18 mouse cellular contexts compared by ENCODE assay signal in the genomic region with DNA sequence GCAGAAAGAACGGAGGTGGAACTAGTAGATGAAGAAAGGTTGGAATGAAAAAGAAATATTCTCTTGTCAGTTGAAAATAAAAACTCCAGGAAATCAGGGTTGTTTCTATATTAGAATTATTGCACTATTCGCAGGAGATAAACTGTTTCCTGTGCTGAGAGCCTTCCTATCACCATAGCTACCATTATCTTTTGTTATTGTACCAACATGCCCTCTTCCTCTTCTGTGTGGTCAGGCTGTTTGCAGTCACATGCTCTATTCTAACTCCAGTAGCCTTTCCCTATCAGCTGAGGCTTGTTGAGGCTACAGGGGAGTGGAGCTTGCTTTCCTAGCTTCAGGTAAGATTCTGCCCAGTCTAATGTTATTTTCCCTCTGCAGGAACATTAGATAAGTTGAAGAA.
DNase-seq lines count a peak whose midpoint lies in the region; ATAC-seq and TF ChIP-seq lines count a peak whose summit lies in the region.
"Had no signal": no experiment of that assay in that cellular context is flagged by ENCODE, and none has a peak within 500 bp of the region (broad histone marks: within the 10 kb centered on the region; RNA-seq: fewer than 3 reads in every experiment).

No protein-coding gene starts in this region.

- H3K9ac ChIP-seq in heart, postnatal 0 days (replicated peaks; ENCODE audit: low read depth, low read length), result no peak overlapping the region
- H3K9ac ChIP-seq in liver, embryonic 15.5 days, result no peak overlapping the region
- no peak overlapping the region for H3K9ac ChIP-seq in forebrain, embryonic 11.5 days (ENCODE audit: low read length)
- H3K9ac ChIP-seq: hindbrain, embryonic 14.5 days; limb, embryonic 13.5 days; midbrain, embryonic 13.5 days had no signal

- TF ChIP-seq CTCF in heart, postnatal 0 days (IDR thresholded peaks at IDR 0.05; ENCODE audit: low read depth), result no peak
- no peak for TF ChIP-seq CTCF in G1E (IDR thresholded peaks at IDR 0.05; ENCODE audit: low read depth, low read length)

- peaks cover 15% of the 10 kb centered on the region; the same call in 1 of the 2 replicates for H3K4me1 ChIP-seq in heart, postnatal 0 days (ENCODE audit: control insufficient read depth, insufficient read depth)
- H3K4me1 ChIP-seq in G1E (ENCODE audit: insufficient read depth, low read depth, low read length), result peaks cover 56% of the 10 kb centered on the region
- peaks cover 20% of the 10 kb centered on the region for H3K4me1 ChIP-seq in liver, embryonic 15.5 days (replicated peaks)
- no peaks in the 10 kb centered on the region for H3K4me1 ChIP-seq in forebrain, embryonic 11.5 days (replicated peaks; ENCODE audit: control insufficient read depth, insufficient read depth, low read length)
- H3K4me1 ChIP-seq: midbrain, embryonic 13.5 days had no signal

- no peaks in the 10 kb centered on the region for H3K9me3 ChIP-seq in heart, postnatal 0 days (replicated peaks; ENCODE audit: control insufficient read depth, low read length)
- H3K9me3 ChIP-seq in G1E (replicated peaks), result peaks cover 6% of the 10 kb centered on the region
- H3K9me3 ChIP-seq in liver, embryonic 15.5 days (replicated peaks), result no peaks in the 10 kb centered on the region
- H3K9me3 ChIP-seq in forebrain, embryonic 11.5 days (ENCODE audit: control insufficient read depth, low read length), result no peaks in the 10 kb centered on the region
- H3K9me3 ChIP-seq: limb, embryonic 13.5 days; midbrain, embryonic 13.5 days had no signal

- no peak overlapping the region for H3K4me3 ChIP-seq in heart, postnatal 0 days (ENCODE audit: low read depth, low read length)
- H3K4me3 ChIP-seq in G1E (ENCODE audit: low read depth, low read length), result peak overlapping the region; percentile 52
- H3K4me3 ChIP-seq in liver, embryonic 15.5 days (replicated peaks), result no peak overlapping the region
- no peak overlapping the region for H3K4me3 ChIP-seq in forebrain, embryonic 11.5 days (ENCODE audit: low read depth, low read length)
- H3K4me3 ChIP-seq: left cerebral cortex, adult 2 months; limb, embryonic 13.5 days; midbrain, embryonic 13.5 days had no signal

- ATAC-seq in heart, postnatal 0 days (ENCODE audit: insufficient read depth, low read depth), result peak; percentile 72
- peak; percentile 95 for ATAC-seq in G1E (ENCODE audit: extremely low read depth, insufficient number of reproducible peaks, low FRiP score, poor library complexity, severe bottlenecking)
- peak; percentile 92 for ATAC-seq in common myeloid progenitor, adult 5-6 weeks (replicated peaks; ENCODE audit: low read depth, poor library complexity, severe bottlenecking)
- ATAC-seq in liver, embryonic 15.5 days (ENCODE audit: insufficient read depth), result peak; percentile 79
- no peak for ATAC-seq in forebrain, embryonic 11.5 days (replicated peaks; ENCODE audit: low FRiP score)
- ATAC-seq: CD4-positive, CD25-positive, alpha-beta regulatory T cell, adult 4 months; forebrain, embryonic 16.5 days; midbrain, embryonic 13.5 days; Patski had no signal

- H3K27me3 ChIP-seq in heart, postnatal 0 days (ENCODE audit: control insufficient read depth, insufficient read depth, low read length), result no peaks in the 10 kb centered on the region
- H3K27me3 ChIP-seq in G1E (ENCODE audit: insufficient read depth, low read length), result no peaks in the 10 kb centered on the region
- no peaks in the 10 kb centered on the region for H3K27me3 ChIP-seq in liver, embryonic 15.5 days
- no peaks in the 10 kb centered on the region for H3K27me3 ChIP-seq in forebrain, embryonic 11.5 days (ENCODE audit: control insufficient read depth, insufficient read depth, low read length)
- H3K27me3 ChIP-seq: limb, embryonic 13.5 days; midbrain, embryonic 13.5 days had no signal

- intact Hi-C loops in heart, postnatal 36 days (cut with DNase I), result no loop called here

- DNase-seq in heart, postnatal 0 days (ENCODE audit: low spot score), result peak; percentile 55
- DNase-seq in heart, postnatal 36 days, result no peak
- peak; percentile 23 for DNase-seq in G1E (ENCODE audit: low spot score)
- no peak for DNase-seq in forebrain, embryonic 11.5 days (ENCODE audit: low spot score)
- no peak for DNase-seq in gastrocnemius, postnatal 4 days (ENCODE audit: low spot score in 2 of 2)
- no peak for DNase-seq in kidney, adult 8-10 months
- DNase-seq: cerebellum, adult 11-12 months; gastrocnemius, postnatal 10 days; right cerebral cortex, postnatal 4 days had no signal

- no peaks in the 10 kb centered on the region for H3K36me3 ChIP-seq in heart, postnatal 0 days (replicated peaks; ENCODE audit: control insufficient read depth, insufficient read depth, low read length)
- peaks cover 8% of the 10 kb centered on the region for H3K36me3 ChIP-seq in G1E (replicated peaks)
- no peaks in the 10 kb centered on the region for H3K36me3 ChIP-seq in liver, embryonic 15.5 days (replicated peaks)
- H3K36me3 ChIP-seq in forebrain, embryonic 11.5 days (ENCODE audit: control insufficient read depth, insufficient read depth, low read length), result no peaks in the 10 kb centered on the region
- H3K36me3 ChIP-seq: limb, embryonic 13.5 days; midbrain, embryonic 13.5 days had no signal

- H3K27ac ChIP-seq in heart, postnatal 0 days (ENCODE audit: low read depth), result peak overlapping the region; percentile 34; the same call in 1 of the 2 replicates
- H3K27ac ChIP-seq in liver, embryonic 15.5 days (replicated peaks), result 0 out of 2 replicates have a peak overlapping the region, but pooled peaks have one; percentile 4
- H3K27ac ChIP-seq in forebrain, embryonic 11.5 days (ENCODE audit: low read depth, low read length), result no peak overlapping the region
- H3K27ac ChIP-seq: hindbrain, embryonic 14.5 days; left cerebral cortex, adult 2 months; limb, embryonic 13.5 days; midbrain, embryonic 13.5 days had no signal

- H3K4me2 ChIP-seq in heart, postnatal 0 days (ENCODE audit: low read depth, low read length), result no peak overlapping the region
- H3K4me2 ChIP-seq in liver, embryonic 15.5 days, result peak overlapping the region; percentile 21; the same call in 1 of the 2 replicates
- H3K4me2 ChIP-seq in forebrain, embryonic 11.5 days (ENCODE audit: low read depth, low read length, severe bottlenecking), result no peak overlapping the region
- H3K4me2 ChIP-seq: hindbrain, embryonic 14.5 days; limb, embryonic 13.5 days; midbrain, embryonic 13.5 days had no signal

- TF ChIP-seq EP300 in heart, postnatal 0 days (IDR thresholded peaks at IDR 0.05; ENCODE audit: low read depth), result no peak

- WGBS in heart, postnatal 0 days, result 42% methylated on average over 2 of the region's 2 CpGs
- WGBS in liver, embryonic 15.5 days (ENCODE audit: insufficient replicate concordance), result 19% methylated on average over 2 of the region's 2 CpGs
- WGBS in forebrain, embryonic 11.5 days, result 90% methylated on average over 2 of the region's 2 CpGs

Comparison
In these comparisons a context has a peak if more than half of its experiments do, and no peak if none do; other contexts are left out.
1. DNase-seq: peak in heart, postnatal 0 days (single experiment) and G1E (single experiment); none in heart, postnatal 36 days (0 of 2), forebrain, embryonic 11.5 days (single experiment), gastrocnemius, postnatal 4 days (0 of 2) and kidney, adult 8-10 months (0 of 2).